Mouse (Mus musculus) spleen, postnatal 0 days (tissue): ENCODE data around the gene Tbata. TPM values are rescaled to one million over a fixed set of nuclear protein-coding genes. Genes with fewer than 3 reads are reported as not detected.

Experiments
- polyA plus RNA-seq: library from polyadenylated mRNA; unstranded; fragments of >200 nt; fragmentation: Nextera tagmentation; extraction: Ambion mirVana; gene quantifications from 2 replicates; pipeline ENCODE4 v1.2.1, GENCODE M21; 2015

Tbata gene
- not detected in 2 replicates for polyA plus RNA-seq

GRCm38 (mm10) chr10:61171654-61172053 is at the start of gene Tbata:
Gene Tbata (plus strand): TSS chr10:61171954.

GRCm38 (mm10) chr10:61147157-61148040 is 24.4 kb upstream of the Tbata start, which contains the start of gene Sgpl1:
Gene Sgpl1 (minus strand): TSS chr10:61147703.

Other genes with a start within 250 kb of the Tbata start
- gene Pcbd1, start 82.6 kb upstream of the Tbata start, polyA plus RNA-seq: 5.1 and 6.6 TPM in 2 replicates
- gene Sgpl1, start 24.3 kb upstream of the Tbata start, polyA plus RNA-seq: 13.7 and 18.5 TPM in 2 replicates
- 0.63 and 0.80 TPM in 2 replicates for gene Adamts14, start 101.5 kb downstream of the Tbata start, polyA plus RNA-seq
- gene Prf1, start 125.9 kb downstream of the Tbata start, polyA plus RNA-seq: 0.20 and 0.62 TPM in 2 replicates
- gene Pald1, start 211.6 kb downstream of the Tbata start, polyA plus RNA-seq: 6.2 and 8.8 TPM in 2 replicates
- gene Nodal, start 246.0 kb downstream of the Tbata start, polyA plus RNA-seq: 0.07 TPM in 1 of 2 replicates, not detected in the other